Mouse (Mus musculus) ZHBTc4 (cell line): ENCODE measurements at regions not wholly inside any gene's neighbourhood (a gene's known extent, or its start where the extent isn't known, plus 50 kb on each side); places are given as distances from the start of the nearest gene placed in this dataset.

Experiments used
- DNase-seq: peaks from one replicate; pipeline ENCODE4 v3.0.0-alpha.2; 2011; ENCODE audit warnings: low read depth, low spot score

- DNase-seq = no peak
These were observed 58.3 kb upstream of the Ccdc39 start for GRCm38 (mm10) chr3:33902431-33902830.

- DNase-seq = no peak
These were observed 59.2 kb upstream of the Ccdc39 start for GRCm38 (mm10) chr3:33903326-33903725.

GRCm38 (mm10) chr3:33903816-33904215 lies 59.7 kb upstream of the Ccdc39 start:
- DNase-seq = no peak

- DNase-seq = no peak
These were observed 61.0 kb upstream of the Ccdc39 start for GRCm38 (mm10) chr3:33904854-33905678.

- DNase-seq = no peak
These were observed 61.5 kb upstream of the Ccdc39 start for GRCm38 (mm10) chr3:33905679-33906007.

- DNase-seq = no peak
These were observed 63.0 kb upstream of the Ccdc39 start for GRCm38 (mm10) chr3:33907061-33907460.

GRCm38 (mm10) chr3:33911559-33911958 lies 67.4 kb upstream of the Ccdc39 start:
- peak; percentile 58 for DNase-seq

GRCm38 (mm10) chr3:33913470-33913869 lies 69.4 kb upstream of the Ccdc39 start:
- DNase-seq = no peak

- DNase-seq = peak; percentile 79
These were observed 70.3 kb upstream of the Ccdc39 start for GRCm38 (mm10) chr3:33914386-33914785.

- DNase-seq = peak; percentile 40
These were observed 71.7 kb upstream of the Ccdc39 start for GRCm38 (mm10) chr3:33915777-33916176.

GRCm38 (mm10) chr3:33916318-33916717 lies 72.2 kb upstream of the Ccdc39 start:
- peak; percentile 84 for DNase-seq

GRCm38 (mm10) chr3:33916818-33917217 lies 72.7 kb upstream of the Ccdc39 start:
- no peak for DNase-seq

GRCm38 (mm10) chr3:33918785-33919184 lies 74.7 kb upstream of the Ccdc39 start:
- DNase-seq = peak; percentile 89

- peak; percentile 65 for DNase-seq
These were observed 81.0 kb upstream of the Ccdc39 start for GRCm38 (mm10) chr3:33925072-33925471.

GRCm38 (mm10) chr3:33955064-33955463 lies 64.7 kb upstream of the Fxr1 start:
- DNase-seq = peak; percentile 69

- DNase-seq = peak; percentile 88
These were observed 63.7 kb upstream of the Fxr1 start for GRCm38 (mm10) chr3:33955854-33956624.

- DNase-seq = no peak
These were observed 63.1 kb upstream of the Fxr1 start for GRCm38 (mm10) chr3:33956625-33957023.

GRCm38 (mm10) chr3:33957676-33958075 lies 62.1 kb upstream of the Fxr1 start:
- DNase-seq = peak; percentile 22

- DNase-seq = no peak
These were observed 61.5 kb upstream of the Fxr1 start for GRCm38 (mm10) chr3:33958216-33958615.

- DNase-seq = peak; percentile 54
These were observed 59.5 kb upstream of the Fxr1 start for GRCm38 (mm10) chr3:33960211-33960610.

GRCm38 (mm10) chr3:33962938-33963337 lies 56.8 kb upstream of the Fxr1 start:
- no peak for DNase-seq

GRCm38 (mm10) chr3:33967184-33967583 lies 52.6 kb upstream of the Fxr1 start:
- no peak for DNase-seq
